Comparison of ENCODE assay signal across 13 mouse cellular contexts in genomic region chr4:57757997-57758396, GRCm38 (mm10). TPM values are rescaled to one million over a fixed set of nuclear protein-coding genes. Genes with fewer than 3 reads are reported as not detected.
DNase-seq lines count a peak whose midpoint lies in the region; ATAC-seq lines count a peak whose summit lies in the region.
"Had no signal": no experiment of that assay in that cellular context is flagged by ENCODE, and none has a peak within 500 bp of the region (broad histone marks: within the 10 kb centered on the region; RNA-seq: fewer than 3 reads in every experiment).

No protein-coding gene starts in this region.

- no peak overlapping the region for H3K9ac ChIP-seq in kidney, embryonic 16.5 days (replicated peaks; ENCODE audit: low read length)
- H3K9ac ChIP-seq in kidney, embryonic 14.5 days (ENCODE audit: low read depth, low read length) = no peak overlapping the region
- H3K9ac ChIP-seq: forebrain, embryonic 13.5 days; midbrain, embryonic 12.5 days had no signal

- no peak overlapping the region for H3K4me3 ChIP-seq in kidney, embryonic 16.5 days (ENCODE audit: low read length)
- H3K4me3 ChIP-seq in kidney, embryonic 14.5 days (ENCODE audit: low read length) = no peak overlapping the region
- H3K4me3 ChIP-seq: forebrain, embryonic 13.5 days; midbrain, embryonic 12.5 days had no signal

- no peaks in the 10 kb centered on the region for H3K9me3 ChIP-seq in kidney, embryonic 16.5 days (ENCODE audit: low read length)
- H3K9me3 ChIP-seq in kidney, embryonic 14.5 days (ENCODE audit: control insufficient read depth, low read length) = no peaks in the 10 kb centered on the region
- H3K9me3 ChIP-seq: forebrain, embryonic 13.5 days; midbrain, embryonic 12.5 days had no signal

- H3K4me2 ChIP-seq in kidney, embryonic 16.5 days (replicated peaks; ENCODE audit: low read depth, low read length) = no peak overlapping the region
- H3K4me2 ChIP-seq in kidney, embryonic 14.5 days (replicated peaks; ENCODE audit: low read depth, low read length) = no peak overlapping the region
- H3K4me2 ChIP-seq: forebrain, embryonic 13.5 days; midbrain, embryonic 12.5 days had no signal

- H3K27ac ChIP-seq in kidney, embryonic 16.5 days (ENCODE audit: low read length) = peak overlapping the region; percentile 52; the same call in 1 of the 2 replicates
- H3K27ac ChIP-seq in kidney, embryonic 14.5 days (ENCODE audit: low read depth, low read length) = no peak overlapping the region
- H3K27ac ChIP-seq: forebrain, embryonic 13.5 days; midbrain, embryonic 12.5 days had no signal

- no peaks in the 10 kb centered on the region for H3K36me3 ChIP-seq in kidney, embryonic 16.5 days (ENCODE audit: insufficient read depth, low read length)
- H3K36me3 ChIP-seq in kidney, embryonic 14.5 days (ENCODE audit: control insufficient read depth, insufficient read depth, low read length) = no peaks in the 10 kb centered on the region
- H3K36me3 ChIP-seq: midbrain, embryonic 12.5 days had no signal

- DNase-seq in adrenal gland, adult (ENCODE audit: inconsistent age in 2 of 2, low spot score in 1 of 2) = peak; percentile 74 to 85
- no peak for DNase-seq in adrenal gland, adult 18-20 months (ENCODE audit: low spot score in 2 of 2)
- peak; percentile 25 for DNase-seq in R1 (ENCODE audit: low read depth, low spot score)
- DNase-seq in induced T-regulatory cell, adult 2 months (ENCODE audit: low read depth) = peak; percentile 35
- DNase-seq in gastrocnemius, adult 18-20 months (ENCODE audit: low spot score) = no peak
- DNase-seq in kidney, postnatal 14 days = no peak
- DNase-seq: cerebellum, adult 8-10 months; kidney, adult 2 months; lung, adult 2 months had no signal

- peaks cover 6% of the 10 kb centered on the region; the same call in 1 of the 2 replicates for H3K4me1 ChIP-seq in kidney, embryonic 16.5 days (ENCODE audit: insufficient read depth, low read length)
- H3K4me1 ChIP-seq in kidney, embryonic 14.5 days (ENCODE audit: control insufficient read depth, insufficient read depth, low read length) = peaks cover 9% of the 10 kb centered on the region
- H3K4me1 ChIP-seq: forebrain, embryonic 13.5 days had no signal

- no peaks in the 10 kb centered on the region for H3K27me3 ChIP-seq in kidney, embryonic 16.5 days (ENCODE audit: insufficient read depth, low read length)
- no peaks in the 10 kb centered on the region for H3K27me3 ChIP-seq in kidney, embryonic 14.5 days (ENCODE audit: control insufficient read depth, insufficient read depth, low read length)
- H3K27me3 ChIP-seq: forebrain, embryonic 13.5 days; midbrain, embryonic 12.5 days had no signal

- WGBS in kidney, embryonic 16.5 days = 49% methylated on average over 11 of the region's 11 CpGs
- WGBS in kidney, embryonic 14.5 days = 56% methylated on average over 11 of the region's 11 CpGs

- ATAC-seq in kidney, embryonic 16.5 days (ENCODE audit: low FRiP score, low TSS enrichment) = no peak
- no peak for ATAC-seq in kidney, embryonic 14.5 days (ENCODE audit: low FRiP score, low TSS enrichment)
- ATAC-seq: forebrain, embryonic 13.5 days had no signal

RNA-seq across cellular contexts. Expression of gene Akap2, which starts 40.5 kb away (rescaled TPM):
- total RNA-seq in adrenal gland, adult 18-20 months (2021) = 100 to 1,000 TPM; 191 to 192 TPM
- polyA plus RNA-seq in kidney, embryonic 16.5 days (2015; fragmentation: Nextera tagmentation; extraction: Ambion mirVana) = 28.2 and 28.4 TPM in 2 replicates
- 17.1 and 24.0 TPM in 2 replicates for polyA plus RNA-seq in kidney, embryonic 14.5 days (2014; fragmentation: Nextera tagmentation; extraction: Ambion mirVana)
- 10 to 100 TPM; 28.7 to 41.5 TPM for total RNA-seq in gastrocnemius, adult 18-20 months (2021)

Comparison
In these comparisons a context has a peak if more than half of its experiments do, and no peak if none do; other contexts are left out.
1. DNase-seq: peak in adrenal gland, adult (2 of 2), R1 (single experiment) and induced T-regulatory cell, adult 2 months (single experiment); none in adrenal gland, adult 18-20 months (0 of 2), gastrocnemius, adult 18-20 months (single experiment) and kidney, postnatal 14 days (single experiment).
2. RNA of gene Akap2, which starts 40.5 kb away (total RNA-seq): 191 to 192 TPM in adrenal gland, adult 18-20 months; 28.7 to 41.5 TPM in gastrocnemius, adult 18-20 months; every median in the first group is over 4 times any median in the second.